Mouse (Mus musculus) liver, embryonic 14.5 days (tissue): ENCODE results near the gene E2f6. TPM values are rescaled to one million over a fixed set of nuclear protein-coding genes. Genes with fewer than 3 reads are reported as not detected.

Source experiments
- ATAC-seq: fragments of 200-750 bp; cut with Nextera tagmentation; 2 replicates; pipeline ENCODE4 v1.8.0; 2017; ENCODE audit warnings: moderate number of reproducible peaks, mild to moderate bottlenecking, moderate library complexity; ENCODE audit not compliant: insufficient read depth
- DNase-seq, 3 experiments: peaks; one replicate each; pipeline ENCODE4 v3.0.0-alpha.2; 2012 to 2013; ENCODE audit warnings: low read depth in 3 of 3, low spot score in 3 of 3
- H3K27ac ChIP-seq: fragments of 300-500 bp; sonication (generic); 2 replicates; pipeline ENCODE4 v1.5.1; 2014; ENCODE audit warnings: moderate library complexity, mild to moderate bottlenecking, control low read depth, inconsistent platforms
- H3K27me3 ChIP-seq: fragments of 300-500 bp; sonication (generic); 2 replicates; pipeline ENCODE4 v1.6.1; 2014; ENCODE audit warnings: mild to moderate bottlenecking, low read length, moderate library complexity; ENCODE audit not compliant: control insufficient read depth, insufficient read depth
- H3K36me3 ChIP-seq: fragments of 300-500 bp; sonication (generic); replicated peaks from 2 replicates; pipeline ENCODE4 v1.6.1; 2014; ENCODE audit warnings: low read depth; ENCODE audit not compliant: control insufficient read depth, insufficient read depth
- H3K4me1 ChIP-seq, 2 experiments: fragments of 200-500 bp in 1 of 2; fragments of 300-500 bp in 1 of 2; sonication (generic) in 1 of 2; replicated peaks; 2 replicates each; pipeline ENCODE4 v1.6.1; 2012 to 2014; ENCODE audit warnings: antibody characterized with exemption in 1 of 2, inconsistent platforms in 1 of 2, low read length in 1 of 2; ENCODE audit not compliant: control insufficient read depth in 2 of 2, insufficient read depth in 2 of 2
- H3K4me2 ChIP-seq: fragments of 300-500 bp; sonication (generic); 2 replicates; pipeline ENCODE4 v1.6.1; 2014; ENCODE audit warnings: low read depth, mild to moderate bottlenecking, control low read depth, moderate library complexity
- H3K4me3 ChIP-seq, 2 experiments: fragments of 200-500 bp in 1 of 2; fragments of 300-500 bp in 1 of 2; sonication (generic) in 1 of 2; 2 replicates each; pipeline ENCODE4 v1.5.1; 2012 to 2014; ENCODE audit warnings: low read depth in 2 of 2, low read length in 2 of 2, mild to moderate bottlenecking in 2 of 2, control low read depth in 1 of 2, inconsistent platforms in 1 of 2, moderate library complexity in 1 of 2; ENCODE audit not compliant: insufficient read depth in 1 of 2
- H3K9ac ChIP-seq: fragments of 300-500 bp; sonication (generic); replicated peaks from 2 replicates; pipeline ENCODE4 v1.6.1; 2014; ENCODE audit warnings: mild to moderate bottlenecking, control low read depth, moderate library complexity
- H3K9me3 ChIP-seq: fragments of 300-500 bp; sonication (generic); 2 replicates; pipeline ENCODE4 v1.6.1; 2016; ENCODE audit warnings: low read length, mixed read lengths; ENCODE audit not compliant: control insufficient read depth
- CTCF ChIP-seq: IDR thresholded peaks from 2 replicates; pipeline ENCODE4 v1.5.1; 2016; ENCODE audit warnings: antibody characterized with exemption, low read depth, control low read depth
- EP300 ChIP-seq: IDR thresholded peaks from 2 replicates; pipeline ENCODE4 v1.6.1; 2016; ENCODE audit warnings: antibody characterized with exemption, low read depth
- WGBS: fragments of 180-500 bp; shearing (Covaris S2); extraction: QIAGEN DNeasy Blood & Tissue Kit; methylation state at CpG from one replicate; pipeline ENCODE4 v1.1.7; 2014; ENCODE audit not compliant: insufficient replicate concordance; 5-methylcytosine and 5-hydroxymethylcytosine counted together
- microRNA-seq: library from miRNA; unstranded; fragments of <30 nt; microRNA quantifications from one replicate; pipeline ENCODE4, GENCODE M21; 2016
- polyA plus RNA-seq, 2 experiments: library from polyadenylated mRNA; depleted of rRNA in 1 of 2; stranded (reverse) in 1 of 2; unstranded in 1 of 2; fragments of >200 nt; fragmentation: Nextera tagmentation in 1 of 2; extraction: Ambion mirVana in 1 of 2; gene quantifications; 2 replicates each; pipeline versions ENCODE4 v1.2.1 to v1.2.3; 2012 to 2014

The E2f6 gene
- polyA plus RNA-seq, 2 experiments, result 14.3 to 15.5 TPM

GRCm38 (mm10) chr12:16886354-16886753 is 75.6 kb downstream of the E2f6 start:
- H3K9ac ChIP-seq, result no peak overlapping the region
- no peak for ATAC-seq
- WGBS, result 68% methylated on average over 6 of the region's 6 CpGs
- TF ChIP-seq EP300, result no peak
- TF ChIP-seq CTCF, result no peak
- no peak overlapping the region for H3K4me3 ChIP-seq
- H3K27me3 ChIP-seq, result no peaks in the 10 kb centered on the region
- H3K27ac ChIP-seq, result no peak overlapping the region
- DNase-seq, result no peak
- no peak overlapping the region for H3K4me2 ChIP-seq
- no peaks in the 10 kb centered on the region for H3K9me3 ChIP-seq
- H3K4me1 ChIP-seq, result no peaks in the 10 kb centered on the region; a peak in 1 of 4 replicates
- H3K36me3 ChIP-seq, result no peaks in the 10 kb centered on the region

Small RNA genes lying within 50 kb of the gene (microRNA-seq; reads per million reads assigned to microRNA genes)
- gene Gm44305, result not detected

Other genes starting within 250 kb of the E2f6 start
- gene Lpin1, start 200.0 kb upstream of the E2f6 start, polyA plus RNA-seq (2012; rRNA removed), result 5.5 and 5.8 TPM in 2 replicates
- gene Lpin1, start 200.0 kb upstream of the E2f6 start, polyA plus RNA-seq (2014; fragmentation: Nextera tagmentation; extraction: Ambion mirVana), result 4.8 and 6.2 TPM in 2 replicates
- not detected in 2 replicates for gene Ntsr2, start 157.6 kb upstream of the E2f6 start, polyA plus RNA-seq (2012; rRNA removed)
- gene Ntsr2, start 157.6 kb upstream of the E2f6 start, polyA plus RNA-seq (2014; fragmentation: Nextera tagmentation; extraction: Ambion mirVana), result not detected in 2 replicates
- 1.1 and 1.6 TPM in 2 replicates for gene Greb1, start 10.1 kb upstream of the E2f6 start, polyA plus RNA-seq (2012; rRNA removed)
- 0.41 and 0.96 TPM in 2 replicates for gene Greb1, start 10.1 kb upstream of the E2f6 start, polyA plus RNA-seq (2014; fragmentation: Nextera tagmentation; extraction: Ambion mirVana)
- 3.7 and 5.7 TPM in 2 replicates for gene Rock2, start 83.9 kb downstream of the E2f6 start, polyA plus RNA-seq (2012; rRNA removed)
- 5.1 and 6.6 TPM in 2 replicates for gene Rock2, start 83.9 kb downstream of the E2f6 start, polyA plus RNA-seq (2014; fragmentation: Nextera tagmentation; extraction: Ambion mirVana)
- gene Pqlc3, start 189.4 kb downstream of the E2f6 start, polyA plus RNA-seq (2012; rRNA removed), result 3.0 and 3.3 TPM in 2 replicates
- 4.6 and 5.0 TPM in 2 replicates for gene Pqlc3, start 189.4 kb downstream of the E2f6 start, polyA plus RNA-seq (2014; fragmentation: Nextera tagmentation; extraction: Ambion mirVana)
- 0.02 and 0.05 TPM in 2 replicates for gene 2410004P03Rik, start 200.8 kb downstream of the E2f6 start, polyA plus RNA-seq (2012; rRNA removed)
- 0.03 TPM in 1 of 2 replicates, not detected in the other for gene 2410004P03Rik, start 200.8 kb downstream of the E2f6 start, polyA plus RNA-seq (2014; fragmentation: Nextera tagmentation; extraction: Ambion mirVana)